Mouse (Mus musculus) bone marrow, adult 2 months (tissue): ENCODE results near the gene Tmem160.

Source experiments
- CTCF ChIP-seq: fragments of 200-500 bp; IDR thresholded peaks from 2 replicates; pipeline ENCODE4 v1.5.1; 2011; ENCODE audit warnings: low read length, control low read depth; ENCODE audit not compliant: control insufficient read depth, insufficient read depth
- POLR2A ChIP-seq: fragments of 200-500 bp; IDR thresholded peaks from 2 replicates; pipeline ENCODE4 v1.6.1; 2011; ENCODE audit warnings: low read depth, mild to moderate bottlenecking, control low read depth, low read length, borderline replicate concordance; ENCODE audit not compliant: control insufficient read depth

- TF ChIP-seq POLR2A (no peak), CTCF (no peak)
Measured at GRCm38 (mm10) chr7:16461151-16461550, 8.6 kb downstream of the Tmem160 start.
